Mouse (Mus musculus): ENCODE results near the gene Tmprss13. TPM values are rescaled to one million over a fixed set of nuclear protein-coding genes. Genes with fewer than 3 reads are reported as not detected.

Tmprss13 gene
- total RNA-seq, 2 experiments from 2014 or later: 0.06 to 0.18 TPM

GRCm38 (mm10) chr9:45376427-45376826, 57.5 kb downstream of the Tmprss13 start:
- DNase-seq: no peak
- intact Hi-C loops (cut with DNase I; ENCODE audit: low total_unique reads): no loop called here

GRCm38 (mm10) chr9:45376883-45377282, 58.0 kb downstream of the Tmprss13 start:
- intact Hi-C loops (cut with DNase I; ENCODE audit: low total_unique reads): no loop called here
- no peak for DNase-seq

- intact Hi-C loops (cut with DNase I; ENCODE audit: low total_unique reads): no loop called here
- DNase-seq: no peak
Measured at GRCm38 (mm10) chr9:45380411-45381251, 61.7 kb downstream of the Tmprss13 start.

GRCm38 (mm10) chr9:45382336-45382735, 63.4 kb downstream of the Tmprss13 start:
- intact Hi-C loops (cut with DNase I; ENCODE audit: low total_unique reads): no loop called here
- no peak for DNase-seq

- DNase-seq: no peak
- intact Hi-C loops (cut with DNase I; ENCODE audit: low total_unique reads): no loop called here
Measured at GRCm38 (mm10) chr9:45382834-45383233, 63.9 kb downstream of the Tmprss13 start.

- intact Hi-C loops (cut with DNase I; ENCODE audit: low total_unique reads): no loop called here
Measured at GRCm38 (mm10) chr9:45383883-45384282, 65.0 kb downstream of the Tmprss13 start.

GRCm38 (mm10) chr9:45386698-45387097, 67.8 kb downstream of the Tmprss13 start:
- DNase-seq: no peak
- intact Hi-C loops (cut with DNase I; ENCODE audit: low total_unique reads): loop anchor here (2.0 kb wide), 1 partner anchor 38 kb away; no protein-coding TSS in a partner anchor

More at GRCm38 (mm10) chr9:45383883-45384282, 65.0 kb downstream of the Tmprss13 start:
- no peak for DNase-seq

GRCm38 (mm10) chr9:45388385-45388994, 69.6 kb downstream of the Tmprss13 start:
- intact Hi-C loops (cut with DNase I; ENCODE audit: low total_unique reads): loop anchor here (2.0 kb wide), 1 partner anchor 88 kb away; no protein-coding TSS in a partner anchor

GRCm38 (mm10) chr9:45389596-45389995, 70.7 kb downstream of the Tmprss13 start:
- intact Hi-C loops (cut with DNase I; ENCODE audit: low total_unique reads): loop anchor here (2.0 kb wide), 1 partner anchor 89 kb away; no protein-coding TSS in a partner anchor
- no peak for DNase-seq

More at GRCm38 (mm10) chr9:45388385-45388994, 69.6 kb downstream of the Tmprss13 start:
- peak; percentile 82 for DNase-seq

GRCm38 (mm10) chr9:45391299-45391698, 72.4 kb downstream of the Tmprss13 start:
- DNase-seq: no peak
- intact Hi-C loops (cut with DNase I; ENCODE audit: low total_unique reads): no loop called here

GRCm38 (mm10) chr9:45395218-45395617, 76.3 kb downstream of the Tmprss13 start:
- intact Hi-C loops (cut with DNase I; ENCODE audit: low total_unique reads): no loop called here
- DNase-seq: no peak

GRCm38 (mm10) chr9:45395796-45396195, 76.9 kb downstream of the Tmprss13 start:
- DNase-seq: no peak
- intact Hi-C loops (cut with DNase I; ENCODE audit: low total_unique reads): no loop called here

Other genes starting within 250 kb of the Tmprss13 start
- under 1 TPM; 0.37 to 0.69 TPM for gene Jaml, start 239.9 kb upstream of the Tmprss13 start, total RNA-seq (2021)
- 1 to 10 TPM; 1.9 to 2.6 TPM for gene Scn2b, start 201.3 kb upstream of the Tmprss13 start, total RNA-seq (2021)
- gene Scn4b, start 180.7 kb upstream of the Tmprss13 start, total RNA-seq (2021): 100 to 1,000 TPM in 1 of 2 experiments, 10 to 100 TPM in 1; 99.1 to 115 TPM
- gene BC049352, start 137.1 kb upstream of the Tmprss13 start, total RNA-seq (2021): under 1 TPM in 1 of 2 experiments, not detected in 1; 0.12 TPM
- gene Tmprss4, start 115.0 kb upstream of the Tmprss13 start, total RNA-seq (2021): not detected
- gene Il10ra, start 50.0 kb upstream of the Tmprss13 start, total RNA-seq (2021): under 1 TPM; 0.64 TPM
- gene Fxyd6, start 51.1 kb downstream of the Tmprss13 start, total RNA-seq (2021): 10 to 100 TPM; 36.6 to 44.5 TPM
- gene Fxyd2, start 80.6 kb downstream of the Tmprss13 start, total RNA-seq (2021): 1 to 10 TPM; 1.4 to 1.5 TPM
- gene Dscaml1, start 107.5 kb downstream of the Tmprss13 start, total RNA-seq (2021): under 1 TPM in 1 of 2 experiments, not detected in 1; 0.21 TPM